Mouse (Mus musculus) fat pad, adult 2 months (tissue): ENCODE measurements around the gene Thsd4.
A peak's percentile ranks its signal among the peaks of the same experiment; 100 is the strongest.

Source experiments
- DNase-seq: peaks from one replicate; pipeline ENCODE4 v3.0.0-alpha.2; 2011; ENCODE audit warnings: low read depth, low spot score; ENCODE audit errors: extremely low read depth

Gene Thsd4

GRCm38 (mm10) chr9:60310741-60311317, 211.0 kb downstream of the Thsd4 start:
- DNase-seq, result no peak

- no peak for DNase-seq
Observed at GRCm38 (mm10) chr9:60309786-60310711, 211.8 kb downstream of the Thsd4 start.

- DNase-seq, result no peak
Observed at GRCm38 (mm10) chr9:60308182-60308581, 213.7 kb downstream of the Thsd4 start.

- DNase-seq, result no peak
Observed at GRCm38 (mm10) chr9:60307469-60307868, 214.4 kb downstream of the Thsd4 start.

- peak; percentile 23 for DNase-seq
Observed at GRCm38 (mm10) chr9:60306241-60306640, 215.6 kb downstream of the Thsd4 start.

- no peak for DNase-seq
Observed at GRCm38 (mm10) chr9:60305204-60305840, 216.5 kb downstream of the Thsd4 start.

- no peak for DNase-seq
Observed at GRCm38 (mm10) chr9:60296276-60296675, 225.6 kb downstream of the Thsd4 start.

- DNase-seq, result no peak
Observed at GRCm38 (mm10) chr9:60295199-60295598, 226.6 kb downstream of the Thsd4 start.

- no peak for DNase-seq
Observed at GRCm38 (mm10) chr9:60293129-60293528, 228.7 kb downstream of the Thsd4 start.

GRCm38 (mm10) chr9:60290780-60291179, 231.1 kb downstream of the Thsd4 start:
- DNase-seq, result no peak

- no peak for DNase-seq
Observed at GRCm38 (mm10) chr9:60288789-60289188, 233.1 kb downstream of the Thsd4 start.

GRCm38 (mm10) chr9:60286390-60286789, 235.5 kb downstream of the Thsd4 start:
- no peak for DNase-seq

- no peak for DNase-seq
Observed at GRCm38 (mm10) chr9:60285047-60285462, 236.8 kb downstream of the Thsd4 start.

GRCm38 (mm10) chr9:60284318-60284717, 237.5 kb downstream of the Thsd4 start:
- DNase-seq, result no peak

- no peak for DNase-seq
Observed at GRCm38 (mm10) chr9:60283546-60283945, 238.3 kb downstream of the Thsd4 start.

- DNase-seq, result no peak
Observed at GRCm38 (mm10) chr9:60281281-60281680, 240.6 kb downstream of the Thsd4 start.

- DNase-seq, result no peak
Observed at GRCm38 (mm10) chr9:60280786-60281185, 241.1 kb downstream of the Thsd4 start.

- no peak for DNase-seq
Observed at GRCm38 (mm10) chr9:60279556-60279955, 242.3 kb downstream of the Thsd4 start.

GRCm38 (mm10) chr9:60276351-60276750, 245.5 kb downstream of the Thsd4 start:
- no peak for DNase-seq

GRCm38 (mm10) chr9:60275410-60276159, 246.3 kb downstream of the Thsd4 start:
- no peak for DNase-seq

- no peak for DNase-seq
Observed at GRCm38 (mm10) chr9:60274503-60274902, 247.3 kb downstream of the Thsd4 start.
